Mouse (Mus musculus): Measurements from ENCODE around the gene Ankrd52.

Ankrd52 gene

GRCm38 (mm10) chr10:128401638-128402037 is 24.7 kb downstream of the Ankrd52 start:
- DNase-seq (ENCODE audit: low read depth, low spot score), result no peak

DNA sequence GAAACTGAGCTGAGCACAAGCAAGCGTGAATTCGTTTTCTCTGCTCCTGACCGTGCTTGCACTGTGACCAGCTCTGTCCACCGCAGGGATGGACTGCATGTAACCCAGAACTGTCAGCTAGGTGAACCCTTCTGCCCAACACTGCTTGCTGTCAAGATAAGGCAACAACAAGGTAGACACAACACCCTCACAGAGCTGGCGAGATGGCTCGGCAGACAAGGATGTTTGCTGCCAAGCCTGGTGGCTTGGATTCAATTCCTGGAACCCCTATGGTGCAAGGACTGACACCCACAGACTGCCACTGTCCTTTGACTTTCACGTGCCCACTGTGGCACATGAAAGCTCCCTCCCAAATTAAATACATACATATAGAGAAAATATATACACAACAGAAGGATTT is 27.0 kb downstream of the Ankrd52 start:
- DNase-seq (ENCODE audit: low read depth, low spot score), result peak; percentile 82

DNA sequence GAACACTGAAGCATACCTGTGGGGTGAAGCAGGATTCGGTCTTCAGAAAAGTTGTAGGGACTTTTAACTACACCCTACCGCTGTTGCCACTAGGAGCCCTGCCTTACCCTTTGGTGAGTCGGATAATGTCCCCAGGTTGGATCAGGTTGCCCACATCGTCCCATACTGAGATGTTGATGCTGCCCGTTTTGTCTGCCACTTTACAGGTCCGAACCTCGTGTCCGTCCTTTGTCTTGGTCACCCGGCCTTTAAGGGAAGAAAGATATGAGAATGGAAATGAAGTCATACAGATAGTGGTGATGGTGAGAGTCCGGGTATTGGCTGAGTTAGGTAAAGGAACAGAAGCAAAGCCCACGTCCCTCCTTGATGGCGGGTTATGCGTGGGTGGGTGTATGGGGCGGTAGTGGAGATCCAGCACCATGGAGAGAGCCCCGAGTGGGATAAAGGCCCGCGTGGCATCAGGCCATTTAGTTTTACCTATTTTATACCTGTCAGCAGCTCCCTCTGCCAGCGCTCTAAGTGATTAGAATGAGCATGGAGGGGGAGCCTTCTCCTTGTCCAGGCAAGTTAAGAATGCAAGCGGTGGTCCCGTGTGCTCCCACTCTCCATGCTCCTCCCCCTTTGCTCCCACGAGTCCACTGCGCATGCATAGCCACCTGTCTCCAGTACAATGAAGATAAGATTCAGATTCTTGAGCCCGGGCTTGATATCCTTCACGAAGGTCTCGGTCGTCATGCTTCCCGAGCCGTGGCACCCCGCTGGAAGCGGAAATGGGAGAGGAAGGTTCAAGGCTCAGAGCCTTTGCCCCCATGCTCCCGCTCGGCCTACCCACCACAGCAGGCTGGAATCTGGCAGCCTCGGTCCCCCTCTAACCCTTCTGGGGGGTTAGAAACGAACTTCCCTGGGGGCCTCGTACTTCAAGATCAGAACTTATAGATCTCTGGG is 31.9 kb downstream of the Ankrd52 start:
- peak; percentile 67 for DNase-seq (ENCODE audit: low read depth, low spot score)

DNA sequence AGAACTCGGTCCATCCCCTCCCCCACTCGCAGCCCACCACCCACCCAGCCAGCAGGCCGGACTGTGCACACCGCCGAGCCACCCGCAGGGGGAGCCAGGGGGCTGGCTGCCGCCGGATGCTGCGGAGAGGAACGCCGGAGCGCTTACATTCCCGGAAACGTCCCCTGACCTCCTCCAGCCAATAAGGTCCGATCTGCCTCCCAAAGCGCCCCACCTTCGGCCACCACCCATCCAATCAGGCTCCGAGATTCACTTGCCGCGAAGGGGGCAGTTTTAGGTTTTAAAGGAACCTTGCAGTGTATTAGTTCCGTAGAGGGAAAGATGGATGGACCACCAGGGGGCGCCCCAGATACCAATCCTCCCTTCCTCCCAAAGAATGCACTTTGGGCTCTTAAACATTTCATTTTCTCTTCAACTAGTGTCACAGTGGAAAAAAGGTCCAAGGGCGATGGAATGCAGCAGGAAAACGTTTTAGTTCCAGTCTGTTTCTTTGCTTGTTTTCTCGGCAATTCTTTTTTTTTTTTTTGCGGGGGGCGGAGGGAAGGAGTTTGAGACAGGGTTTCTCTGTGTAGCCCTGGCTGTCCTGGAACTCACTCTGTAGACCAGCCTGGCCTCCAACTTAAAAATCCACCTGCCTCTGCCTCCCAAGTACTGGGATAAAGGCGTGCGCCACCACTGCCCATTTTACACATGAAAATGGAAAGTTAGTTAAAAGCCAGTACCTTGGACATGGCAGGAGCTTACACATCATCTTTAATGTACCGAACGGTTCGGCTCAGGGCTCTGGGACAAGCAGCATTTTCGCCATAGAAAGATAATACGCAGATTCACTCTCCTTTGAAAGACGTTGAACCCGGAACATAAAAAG is 33.0 kb downstream of the Ankrd52 start:
- peak; percentile 100 for DNase-seq (ENCODE audit: low read depth, low spot score)

DNA sequence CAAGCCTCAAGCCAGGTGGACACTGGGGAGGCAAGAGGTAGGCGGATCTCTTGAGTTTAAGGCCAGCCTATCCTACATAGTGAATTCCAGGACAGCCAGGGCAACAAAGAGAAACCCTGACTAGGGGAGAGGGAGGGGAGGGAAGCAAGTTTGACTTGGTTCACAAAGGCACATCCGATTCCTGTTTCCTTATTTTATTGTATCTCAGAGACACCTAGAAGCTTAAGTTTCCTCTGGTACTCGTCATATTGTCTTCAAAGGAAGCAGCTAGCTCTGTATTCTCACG is 33.6 kb downstream of the Ankrd52 start:
- DNase-seq (ENCODE audit: low read depth, low spot score), result no peak

DNA sequence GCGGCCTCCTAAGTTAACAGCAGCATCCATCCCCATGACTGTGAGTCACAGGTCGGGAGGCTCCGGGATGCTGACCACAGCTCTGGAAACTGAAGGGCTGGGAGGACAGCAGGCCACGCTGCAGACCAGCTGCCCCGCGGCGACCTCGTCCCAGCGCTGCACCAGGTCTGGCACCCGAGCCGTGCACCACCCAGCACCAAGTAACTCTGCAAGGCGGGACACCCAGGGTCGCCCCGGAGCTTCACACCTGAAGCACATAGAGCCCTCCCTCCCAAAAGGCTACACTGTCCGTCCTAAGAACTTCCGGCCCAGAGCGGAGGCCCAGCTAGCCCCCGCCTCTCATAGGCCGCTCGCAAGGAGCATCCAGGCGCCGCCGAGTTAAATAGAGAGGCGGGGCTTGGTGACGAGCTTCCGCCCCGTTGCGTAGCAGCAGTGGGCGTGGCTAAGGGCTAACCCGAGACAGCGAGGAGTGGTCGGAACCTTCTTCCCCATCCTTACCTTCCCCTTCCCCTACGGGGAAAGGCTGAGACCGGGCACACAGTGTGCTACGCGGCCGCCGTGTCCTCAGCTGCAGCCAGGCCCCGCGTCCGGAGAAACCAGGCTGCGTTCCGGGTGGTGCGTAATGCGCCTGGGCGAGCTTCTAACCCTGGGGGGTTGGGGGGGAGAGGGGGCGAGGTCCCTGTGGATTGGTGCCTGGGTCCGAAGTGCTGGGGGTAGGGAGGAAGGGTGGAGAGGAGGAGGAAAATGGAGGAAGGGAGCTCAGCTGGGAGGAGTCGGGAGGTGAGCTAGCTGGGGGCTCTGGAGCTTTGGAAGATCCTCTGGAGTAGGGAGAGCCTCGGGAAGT is 34.5 kb downstream of the Ankrd52 start, which contains the start of the genes Nabp2 and Rnf41:
Gene Nabp2 (minus strand): TSS at position 282 of the 844 bp plus-strand sequence.
Gene Rnf41 (plus strand): TSS at position 447 of the 844 bp plus-strand sequence.
- DNase-seq (ENCODE audit: low read depth, low spot score), result peak; percentile 98

GRCm38 (mm10) chr10:128412055-128412381 is 35.1 kb downstream of the Ankrd52 start:
- DNase-seq (ENCODE audit: low read depth, low spot score), result peak; percentile 58

- DNase-seq (ENCODE audit: low read depth, low spot score), result no peak
These were observed 35.6 kb downstream of the Ankrd52 start for GRCm38 (mm10) chr10:128412558-128412957.

GRCm38 (mm10) chr10:128413076-128413475 is 36.2 kb downstream of the Ankrd52 start:
- DNase-seq (ENCODE audit: low read depth, low spot score), result peak; percentile 57

DNA sequence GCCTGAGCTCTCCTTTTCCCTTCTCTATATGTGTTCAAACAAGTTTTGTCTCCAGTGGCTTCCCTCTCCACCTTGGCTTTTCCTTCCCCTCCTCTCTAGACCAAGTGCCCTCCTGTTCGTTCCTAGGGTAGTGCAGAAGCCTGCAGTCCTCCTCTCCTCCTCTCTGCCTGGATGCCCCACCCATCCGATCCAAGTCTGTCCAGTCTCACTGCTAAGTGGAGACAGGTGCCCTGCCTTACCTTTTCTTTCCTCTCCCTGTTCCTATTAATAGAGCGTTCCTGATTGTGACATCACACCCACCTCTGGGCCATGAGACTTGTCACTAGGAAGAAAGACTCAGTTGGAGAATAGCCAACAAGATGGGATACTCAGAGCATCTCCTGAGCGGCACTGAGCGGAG is 37.9 kb downstream of the Ankrd52 start:
- DNase-seq (ENCODE audit: low read depth, low spot score), result no peak

DNA sequence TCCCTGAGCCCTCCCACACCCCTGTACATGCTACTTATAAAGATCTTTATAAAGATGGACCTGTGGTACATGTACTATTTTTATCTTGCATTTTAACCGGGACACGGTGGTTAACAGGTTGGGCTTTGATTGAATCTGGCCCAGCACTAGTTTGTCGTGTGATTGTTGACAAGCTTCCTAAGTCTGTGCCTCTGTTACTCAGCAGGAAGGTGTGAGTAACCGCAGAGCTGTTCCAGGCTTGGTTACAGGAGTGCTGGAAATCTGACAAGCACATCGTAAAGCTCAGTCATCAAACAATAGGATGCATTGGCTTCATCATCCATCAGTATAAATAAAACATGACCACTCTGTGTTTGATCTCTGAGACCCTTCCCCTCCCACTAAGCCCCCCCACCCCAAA is 45.5 kb downstream of the Ankrd52 start:
- peak; percentile 71 for DNase-seq (ENCODE audit: low read depth, low spot score)

DNA sequence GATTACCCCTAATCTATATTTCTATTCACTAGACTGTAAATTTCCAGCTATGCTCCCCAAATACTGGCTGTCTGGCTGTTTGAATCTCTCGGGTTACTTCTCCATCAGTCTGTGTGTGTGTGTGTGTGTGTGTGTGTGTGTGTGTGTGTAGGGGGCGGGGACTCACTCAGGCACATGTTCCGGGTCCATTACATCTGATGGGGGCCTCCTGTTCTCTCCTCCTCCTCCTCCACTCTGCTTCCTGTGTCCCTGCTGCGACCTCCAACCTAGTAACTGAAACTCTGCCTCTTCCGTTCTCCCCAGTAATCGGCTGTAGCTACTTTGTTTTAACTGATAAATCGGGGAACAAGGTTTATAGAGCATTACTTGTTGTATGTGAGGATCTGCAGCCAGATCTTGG is 47.7 kb downstream of the Ankrd52 start:
- DNase-seq (ENCODE audit: low read depth, low spot score), result no peak

DNA sequence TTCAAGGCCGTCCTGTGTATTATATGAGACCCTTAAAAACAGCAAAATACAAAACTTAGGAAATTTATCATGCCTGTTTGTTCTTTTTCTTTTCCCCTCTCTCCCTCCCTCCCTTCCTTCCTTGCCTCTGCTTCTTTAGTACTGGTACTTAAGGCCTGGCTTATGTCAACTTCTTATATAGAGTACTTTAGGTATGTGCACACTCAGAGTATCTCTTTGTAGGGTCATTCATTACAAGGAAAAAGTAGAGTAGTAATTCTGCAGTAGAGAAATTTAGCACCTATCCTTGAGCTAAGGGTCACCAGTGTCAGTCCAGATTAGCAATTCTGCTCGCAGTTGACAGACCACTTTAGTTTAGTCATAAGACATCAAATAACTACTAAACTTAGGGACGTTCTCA is 48.3 kb downstream of the Ankrd52 start:
- no peak for DNase-seq (ENCODE audit: low read depth, low spot score)

DNA sequence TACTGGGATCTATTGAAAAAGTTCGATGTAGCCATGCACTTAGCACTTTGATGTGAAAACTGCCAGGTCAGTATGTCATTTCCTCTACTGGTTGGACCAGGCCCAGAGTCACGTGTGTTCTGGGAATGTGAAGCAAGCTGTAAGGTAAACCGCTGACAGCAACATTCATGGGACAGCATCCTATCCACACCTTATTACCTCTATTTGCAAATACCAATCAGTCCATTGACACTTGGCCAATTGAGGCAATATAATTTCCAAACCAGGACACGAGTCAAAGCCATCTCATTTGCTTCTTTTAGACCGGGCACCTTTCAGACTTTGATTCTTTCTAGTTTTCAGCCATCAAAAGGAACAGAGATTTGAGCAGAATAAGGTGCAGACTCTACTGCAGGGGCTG is 52.1 kb downstream of the Ankrd52 start:
- no peak for DNase-seq (ENCODE audit: low read depth, low spot score)

DNA sequence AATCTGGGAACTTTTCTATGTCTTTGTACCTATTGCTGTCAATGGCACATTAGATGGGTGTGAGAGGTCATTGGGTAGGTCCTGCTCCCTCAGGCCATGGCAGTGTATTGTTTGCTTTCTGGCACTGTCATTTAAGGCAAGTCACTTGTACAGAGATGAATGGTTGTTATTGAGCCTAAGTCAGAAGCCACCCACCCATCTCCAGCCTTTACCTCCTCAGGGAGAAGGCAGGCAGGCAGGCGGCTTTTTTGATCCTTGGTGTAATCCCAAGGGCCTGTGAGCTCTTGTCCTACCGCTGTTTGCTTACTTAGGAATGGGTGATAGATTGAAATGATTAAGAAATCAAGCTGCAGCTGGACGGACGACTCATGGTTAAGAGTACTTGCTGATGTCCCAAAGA is 52.5 kb downstream of the Ankrd52 start:
- DNase-seq (ENCODE audit: low read depth, low spot score), result no peak

GRCm38 (mm10) chr10:128433417-128433816 is 56.5 kb downstream of the Ankrd52 start:
- DNase-seq (ENCODE audit: low read depth, low spot score), result no peak

- peak; percentile 31 for DNase-seq (ENCODE audit: low read depth, low spot score)
These were observed 57.8 kb downstream of the Ankrd52 start for GRCm38 (mm10) chr10:128434681-128435080.

DNA sequence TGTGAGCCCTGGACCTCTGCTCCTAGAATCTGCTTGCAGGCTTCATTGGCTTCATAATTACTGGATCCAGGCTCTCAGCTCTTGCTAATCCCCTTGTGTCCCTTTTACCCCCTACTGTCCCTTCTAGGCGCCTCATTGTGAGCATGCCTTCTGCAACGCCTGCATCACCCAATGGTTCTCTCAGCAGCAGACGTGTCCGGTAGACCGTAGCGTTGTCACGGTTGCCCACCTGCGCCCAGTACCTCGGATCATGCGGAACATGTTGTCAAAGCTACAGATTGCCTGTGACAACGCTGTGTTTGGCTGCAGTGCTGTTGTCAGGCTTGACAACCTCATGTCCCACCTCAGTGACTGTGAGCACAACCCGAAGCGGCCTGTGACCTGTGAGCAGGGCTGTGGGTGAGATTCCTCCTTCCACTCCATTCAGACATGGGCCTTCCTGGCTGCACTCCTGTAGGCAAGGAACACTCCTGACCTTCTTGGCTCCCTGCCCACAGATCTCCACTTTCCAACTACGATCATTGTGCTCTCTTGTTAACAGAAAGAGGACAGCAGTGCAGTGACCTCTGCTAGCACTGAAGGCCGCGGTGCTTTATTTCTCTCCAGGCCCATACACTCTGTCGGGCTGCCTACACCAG is 58.4 kb downstream of the Ankrd52 start:
- DNase-seq (ENCODE audit: low read depth, low spot score), result peak; percentile 84

DNA sequence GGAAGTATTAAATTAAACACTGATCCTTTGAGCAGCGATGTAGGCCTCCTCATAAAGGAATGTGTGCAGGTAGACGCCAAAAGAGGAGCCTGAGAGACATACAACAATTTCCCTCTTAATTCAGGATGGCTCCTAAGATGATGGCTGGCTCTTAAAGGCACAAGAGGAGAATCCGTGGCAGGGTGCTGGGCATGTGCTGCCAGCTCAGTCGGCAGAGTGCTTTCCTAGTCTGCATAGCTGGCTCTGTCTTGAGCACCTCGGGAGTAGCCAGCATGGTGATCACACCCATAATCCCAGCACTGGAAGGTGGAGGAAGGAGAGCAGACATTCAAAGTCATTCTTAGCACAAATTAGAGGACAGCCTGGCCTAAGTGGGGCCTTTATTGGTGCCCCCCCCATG is 59.0 kb downstream of the Ankrd52 start:
- peak; percentile 50 for DNase-seq (ENCODE audit: low read depth, low spot score)

DNA sequence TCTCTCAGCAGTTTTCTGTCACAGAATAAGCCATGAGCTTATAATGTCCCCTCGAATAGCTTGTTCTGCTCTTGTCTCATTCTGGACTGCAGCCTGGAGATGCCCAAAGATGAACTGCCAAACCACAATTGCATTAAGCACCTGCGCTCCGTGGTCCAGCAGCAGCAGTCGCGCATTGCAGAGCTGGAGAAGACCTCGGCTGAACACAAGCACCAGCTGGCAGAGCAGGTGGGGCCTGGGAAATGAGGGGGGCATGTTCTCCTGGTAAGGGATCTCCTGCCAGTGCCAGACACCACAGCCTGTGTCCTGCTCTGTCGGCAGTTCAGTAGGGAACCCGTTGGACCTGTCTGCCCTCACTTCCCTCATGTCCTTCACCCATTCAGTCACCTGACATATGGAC is 59.5 kb downstream of the Ankrd52 start:
- peak; percentile 89 for DNase-seq (ENCODE audit: low read depth, low spot score)

DNA sequence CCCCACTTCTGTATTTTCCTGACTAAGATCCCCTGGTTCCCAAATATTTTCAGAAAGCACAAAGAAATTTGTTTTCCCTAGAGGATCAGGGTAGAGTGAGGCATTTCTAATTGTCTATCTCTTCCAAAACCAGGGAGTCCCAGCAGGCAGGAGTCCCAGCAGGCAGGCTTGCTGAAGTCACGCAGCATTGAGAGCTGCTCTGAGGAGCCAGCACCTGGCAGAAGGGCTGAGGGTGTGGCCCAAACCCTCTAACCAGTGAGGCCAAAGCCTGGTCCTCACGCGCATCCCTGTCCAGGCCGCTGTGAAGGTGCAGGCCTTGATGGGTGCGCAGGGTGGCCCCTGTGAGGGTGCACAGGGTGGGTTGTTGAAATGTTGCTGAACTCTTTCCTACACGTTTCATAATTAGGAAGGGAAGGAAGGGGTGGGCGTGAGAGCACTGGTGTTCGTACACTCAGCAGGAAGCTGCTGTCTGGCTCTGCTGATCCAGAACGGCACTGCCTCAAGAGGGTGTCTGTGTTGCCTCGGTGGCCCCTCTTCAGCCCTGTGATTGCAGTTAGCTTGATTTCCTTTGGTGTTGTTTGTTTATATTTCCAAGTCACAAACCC is 61.9 kb downstream of the Ankrd52 start:
- DNase-seq (ENCODE audit: low read depth, low spot score), result peak; percentile 63
